Mouse (Mus musculus): ENCODE results near the gene Mien1.

- TF ChIP-seq POLR2A (IDR thresholded peaks at IDR 0.05; ENCODE audit: borderline replicate concordance, extremely low read depth, low read depth, low read length) (no peak), CTCF (IDR thresholded peaks at IDR 0.05; ENCODE audit: insufficient read depth, low read length) (peak; percentile 12; the same call in 1 of the 2 replicates)
Measured at GRCm38 (mm10) chr11:98455484-98455883, 16.7 kb upstream of the Mien1 start.

Measured in lung, adult 2 months (tissue).